Mouse (Mus musculus) MEL (cell line): ENCODE measurements around the gene Olfr1436.

ENCODE experiments used
- BHLHE40 ChIP-seq: IDR thresholded peaks from 2 replicates; pipeline ENCODE4 v1.6.1; 2012; ENCODE audit warnings: low read depth, mild to moderate bottlenecking, inconsistent platforms, low read length, improper control_type of control experiment, borderline replicate concordance
- E2F4 ChIP-seq: IDR thresholded peaks from 2 replicates; pipeline ENCODE4 v1.6.1; 2011; ENCODE audit warnings: low read depth, low read length, improper control_type of control experiment, borderline replicate concordance
- POLR2A ChIP-seq, 2 experiments: IDR thresholded peaks; 2 replicates each; pipeline ENCODE4 v1.6.1; 2011 to 2012; ENCODE audit warnings: low read length in 2 of 2, mild to moderate bottlenecking in 2 of 2, control low read depth in 1 of 2, improper control_type of control experiment in 1 of 2, low read depth in 1 of 2, moderate library complexity in 1 of 2; ENCODE audit not compliant: control insufficient read depth in 1 of 2, insufficient read depth in 1 of 2, poor library complexity in 1 of 2

DNA sequence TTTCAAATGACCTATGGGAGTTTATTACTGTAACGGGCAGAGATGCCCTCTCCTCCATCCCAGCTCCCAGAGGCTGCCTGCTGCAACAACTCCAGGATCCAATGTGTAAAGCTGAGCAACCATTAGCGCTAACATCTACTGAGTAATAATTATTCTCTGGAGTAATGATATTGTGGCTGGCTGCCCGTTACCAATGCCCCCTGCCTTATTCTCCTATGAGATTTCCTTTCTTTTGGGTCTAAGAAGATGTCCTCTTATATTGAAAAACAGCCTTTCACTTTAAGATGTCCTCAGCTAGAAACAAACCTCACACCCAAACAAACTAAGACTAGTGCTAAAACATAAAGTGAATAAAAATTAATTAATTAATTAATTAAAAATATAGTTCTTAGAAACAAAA is 36.9 kb upstream of the Olfr1436 start, which contains the start of gene Olfr1438-ps1:
- TF ChIP-seq POLR2A (IDR thresholded peaks at IDR 0.05; ENCODE audit: control insufficient read depth in 1 of 2, insufficient read depth in 1 of 2, low read depth in 1 of 2, low read length in 2 of 2, poor library complexity in 1 of 2) (no peak), E2F4 (no peak), BHLHE40 (no peak)
